Mouse (Mus musculus): ENCODE results near the gene Col6a4. TPM values are rescaled to one million over a fixed set of nuclear protein-coding genes. Genes with fewer than 3 reads are reported as not detected.

Gene Col6a4
- total and polyA plus RNA-seq, 3 experiments: 0.08 to 0.74 (median 0.47) TPM

- Histone ChIP-seq H3K4me3 (replicated peaks in 1 of 3; ENCODE audit: low read depth in 2 of 3, low read length in 2 of 3, poor library complexity in 1 of 3) (peak overlapping the region in 2 of 3 experiments; percentile 21 to 25), H3K9ac (ENCODE audit: insufficient read depth, low read depth) (no peak overlapping the region), H3K4me2 (ENCODE audit: insufficient read depth, low read depth, poor library complexity, severe bottlenecking) (no peak overlapping the region), H3K36me3 (replicated peaks in 1 of 2; ENCODE audit: control insufficient read depth in 1 of 2, insufficient read depth in 1 of 2, low read length in 1 of 2) (no peaks in the 10 kb centered on the region), H3K27ac (ENCODE audit: insufficient read depth, low read depth) (no peak overlapping the region), H3K79me2 (replicated peaks; ENCODE audit: control insufficient read depth, extremely low read depth, insufficient read depth, poor library complexity, severe bottlenecking) (no peaks in the 10 kb centered on the region), H3K27me3 (replicated peaks) (peaks cover 26% of the 10 kb centered on the region), H3K4me1 (ENCODE audit: control insufficient read depth in 1 of 2, insufficient read depth in 2 of 2) (no peaks in the 10 kb centered on the region), H3K9me3 (replicated peaks; ENCODE audit: low read length) (no peaks in the 10 kb centered on the region)
- in situ Hi-C loops (cut with MboI; ENCODE audit: low pct_ligation_motif_present, low pct_unique_long_range_greater_than_20kb, low sequenced_read_pairs) (no loop called here), dilution Hi-C loops (cut with MboI; ENCODE audit: extremely low pct_ligation_motif_present, extremely low pct_unique_long_range_greater_than_20kb, low sequenced_read_pairs) (no loop called here)
- TF ChIP-seq TBP (conservative IDR thresholded peaks at IDR 0.05; ENCODE audit: low read depth, low read length): no peak
- TF ChIP-seq POLR2A (IDR thresholded peaks at IDR 0.05; ENCODE audit: low read depth, low read length): 0 out of 2 replicates have a peak, but pooled peaks have one; percentile 34
- peak; percentile 3 for DNase-seq (ENCODE audit: extremely low read depth)
Measured at GRCm38 (mm10) chr9:106013139-106013538, 83.4 kb downstream of the Col6a4 start.

GRCm38 (mm10) chr9:105997955-105998354, 98.6 kb downstream of the Col6a4 start:
- H3K36me3 ChIP-seq (replicated peaks in 1 of 2; ENCODE audit: control insufficient read depth in 1 of 2, insufficient read depth in 1 of 2, low read length in 1 of 2): no peaks in the 10 kb centered on the region
- DNase-seq (ENCODE audit: extremely low read depth): no peak
- H3K9me3 ChIP-seq (replicated peaks; ENCODE audit: low read length): peaks cover 6% of the 10 kb centered on the region

GRCm38 (mm10) chr9:105992425-105992824, 104.2 kb downstream of the Col6a4 start:
- Histone ChIP-seq H3K4me2 (ENCODE audit: insufficient read depth, low read depth, poor library complexity, severe bottlenecking) (no peak overlapping the region), H3K4me3 (replicated peaks in 1 of 3; ENCODE audit: low read depth in 2 of 3, low read length in 2 of 3, poor library complexity in 1 of 3) (no peak overlapping the region), H3K9ac (ENCODE audit: insufficient read depth, low read depth) (no peak overlapping the region), H3K4me1 (ENCODE audit: control insufficient read depth in 1 of 2, insufficient read depth in 2 of 2) (no peaks in the 10 kb centered on the region), H3K36me3 (replicated peaks in 1 of 2; ENCODE audit: control insufficient read depth in 1 of 2, insufficient read depth in 1 of 2, low read length in 1 of 2) (no peaks in the 10 kb centered on the region), H3K79me2 (replicated peaks; ENCODE audit: control insufficient read depth, extremely low read depth, insufficient read depth, poor library complexity, severe bottlenecking) (no peaks in the 10 kb centered on the region), H3K27ac (ENCODE audit: insufficient read depth, low read depth) (no peak overlapping the region), H3K9me3 (replicated peaks; ENCODE audit: low read length) (peaks cover 7% of the 10 kb centered on the region), H3K27me3 (replicated peaks) (peaks cover 22% of the 10 kb centered on the region)
- no peak for TF ChIP-seq NELFE (IDR thresholded peaks at IDR 0.05; ENCODE audit: low read depth, low read length)
- no peak for TF ChIP-seq ELF1 (IDR thresholded peaks at IDR 0.05; ENCODE audit: low read depth, low read length)
- no peak for TF ChIP-seq JUND (conservative IDR thresholded peaks at IDR 0.05; ENCODE audit: low read depth, low read length)
- no peak for TF ChIP-seq SIN3A (IDR thresholded peaks at IDR 0.05; ENCODE audit: low read length)
- no peak for TF ChIP-seq MAX (IDR thresholded peaks at IDR 0.05; ENCODE audit: low read length)
- no peak for TF ChIP-seq USF1 (IDR thresholded peaks at IDR 0.05; ENCODE audit: low read depth, low read length)
- no peak for TF ChIP-seq NRF1 (IDR thresholded peaks at IDR 0.05; ENCODE audit: low read depth, low read length)
- TF ChIP-seq RAD21 (IDR thresholded peaks at IDR 0.05; ENCODE audit: low read depth, low read length): no peak
- no peak for TF ChIP-seq IRF4 (IDR thresholded peaks at IDR 0.05; ENCODE audit: low read depth, low read length)
- TF ChIP-seq GABPA (IDR thresholded peaks at IDR 0.05; ENCODE audit: insufficient replicate concordance, low read depth, low read length): no peak
- no peak for TF ChIP-seq E2F4 (IDR thresholded peaks at IDR 0.05; ENCODE audit: insufficient replicate concordance, low read depth, low read length)
- TF ChIP-seq RCOR1 (conservative IDR thresholded peaks at IDR 0.05; ENCODE audit: low read depth, low read length): no peak
- TF ChIP-seq TBP (conservative IDR thresholded peaks at IDR 0.05; ENCODE audit: low read depth, low read length): no peak
- no peak for TF ChIP-seq MAZ (IDR thresholded peaks at IDR 0.05; ENCODE audit: low read depth, low read length)
- dilution Hi-C loops (cut with MboI; ENCODE audit: extremely low pct_ligation_motif_present, extremely low pct_unique_long_range_greater_than_20kb, low sequenced_read_pairs): no loop called here
- in situ Hi-C loops (cut with MboI; ENCODE audit: low pct_ligation_motif_present, low pct_unique_long_range_greater_than_20kb, low sequenced_read_pairs): loop anchor here (25.0 kb wide), 1 partner anchor 305 kb away; no protein-coding TSS in a partner anchor
- DNase-seq (ENCODE audit: extremely low read depth): no peak

More at GRCm38 (mm10) chr9:105997955-105998354, 98.6 kb downstream of the Col6a4 start:
- H3K79me2 ChIP-seq (replicated peaks; ENCODE audit: control insufficient read depth, extremely low read depth, insufficient read depth, poor library complexity, severe bottlenecking): no peaks in the 10 kb centered on the region
- H3K9ac ChIP-seq (ENCODE audit: insufficient read depth, low read depth): no peak overlapping the region
- dilution Hi-C loops (cut with MboI; ENCODE audit: extremely low pct_ligation_motif_present, extremely low pct_unique_long_range_greater_than_20kb, low sequenced_read_pairs) (no loop called here), in situ Hi-C loops (cut with MboI; ENCODE audit: low pct_ligation_motif_present, low pct_unique_long_range_greater_than_20kb, low sequenced_read_pairs) (loop anchor here (25.0 kb wide), 1 partner anchor 311 kb away; no protein-coding TSS in a partner anchor)
- H3K4me2 ChIP-seq (ENCODE audit: insufficient read depth, low read depth, poor library complexity, severe bottlenecking): no peak overlapping the region
- peaks cover 30% of the 10 kb centered on the region for H3K27me3 ChIP-seq (replicated peaks)
- no peaks in the 10 kb centered on the region for H3K4me1 ChIP-seq (ENCODE audit: control insufficient read depth in 1 of 2, insufficient read depth in 2 of 2)
- no peak for TF ChIP-seq ZKSCAN1 (IDR thresholded peaks at IDR 0.05; ENCODE audit: borderline replicate concordance, low read depth, low read length)
- TF ChIP-seq MXI1 (IDR thresholded peaks at IDR 0.05; ENCODE audit: low read depth, low read length): no peak
- TF ChIP-seq EP300 (IDR thresholded peaks at IDR 0.05; ENCODE audit: low read length): no peak
- TF ChIP-seq ZNF384 (IDR thresholded peaks at IDR 0.05; ENCODE audit: low read depth, low read length): no peak
- no peak for TF ChIP-seq JUN (IDR thresholded peaks at IDR 0.05; ENCODE audit: insufficient read depth, low read depth, low read length)
- TF ChIP-seq PAX5 (IDR thresholded peaks at IDR 0.05; ENCODE audit: low read length): no peak
- TF ChIP-seq RCOR1 (conservative IDR thresholded peaks at IDR 0.05; ENCODE audit: low read depth, low read length): no peak
- TF ChIP-seq IRF4 (IDR thresholded peaks at IDR 0.05; ENCODE audit: low read depth, low read length): no peak
- no peak for TF ChIP-seq BHLHE40 (IDR thresholded peaks at IDR 0.05; ENCODE audit: low read depth, low read length)
- no peak overlapping the region for H3K27ac ChIP-seq (ENCODE audit: insufficient read depth, low read depth)
- H3K4me3 ChIP-seq (replicated peaks in 1 of 3; ENCODE audit: low read depth in 2 of 3, low read length in 2 of 3, poor library complexity in 1 of 3): no peak overlapping the region
